Mouse (Mus musculus) midbrain, embryonic 14.5 days (tissue): ENCODE measurements at regions not wholly inside any gene's neighbourhood (a gene's known extent, or its start where the extent isn't known, plus 50 kb on each side); places are given as distances from the start of the nearest gene placed in this dataset.

Experiments
- ATAC-seq: fragments of 200-750 bp; cut with Nextera tagmentation; 2 replicates; pipeline ENCODE4 v1.8.0; 2017; ENCODE audit warnings: moderate number of reproducible peaks, moderate library complexity; ENCODE audit not compliant: low FRiP score, low TSS enrichment
- DNase-seq: peaks from one replicate; pipeline ENCODE4 v3.0.0-alpha.2; 2015
- H3K27ac ChIP-seq: fragments of 300-500 bp; sonication (generic); replicated peaks from 2 replicates; pipeline ENCODE4 v1.5.1; 2014; ENCODE audit warnings: mild to moderate bottlenecking, low read depth, low read length, moderate library complexity
- H3K27me3 ChIP-seq: fragments of 300-500 bp; sonication (generic); 2 replicates; pipeline ENCODE4 v1.6.1; 2014; ENCODE audit warnings: low read length, control low read depth, mixed read lengths; ENCODE audit not compliant: control insufficient read depth, insufficient read depth
- H3K36me3 ChIP-seq: fragments of 300-500 bp; sonication (generic); 2 replicates; pipeline ENCODE4 v1.6.1; 2014; ENCODE audit warnings: low read length, control low read depth; ENCODE audit not compliant: control insufficient read depth, insufficient read depth
- H3K4me1 ChIP-seq: fragments of 300-500 bp; sonication (generic); 2 replicates; pipeline ENCODE4 v1.6.1; 2014; ENCODE audit warnings: mild to moderate bottlenecking, antibody characterized with exemption, low read length, control low read depth; ENCODE audit not compliant: control insufficient read depth, insufficient read depth
- H3K4me2 ChIP-seq: fragments of 300-500 bp; sonication (generic); 2 replicates; pipeline ENCODE4 v1.6.1; 2014; ENCODE audit warnings: mild to moderate bottlenecking, low read length, moderate library complexity
- H3K4me3 ChIP-seq: fragments of 300-500 bp; sonication (generic); replicated peaks from 2 replicates; pipeline ENCODE4 v1.5.1; 2014; ENCODE audit warnings: low read depth, low read length
- H3K9ac ChIP-seq: fragments of 300-500 bp; sonication (generic); replicated peaks from 2 replicates; pipeline ENCODE4 v1.6.1; 2014; ENCODE audit warnings: mild to moderate bottlenecking, low read length, moderate library complexity
- H3K9me3 ChIP-seq: fragments of 300-500 bp; sonication (generic); 2 replicates; pipeline ENCODE4 v1.6.1; 2016; ENCODE audit warnings: low read length, control low read depth, mixed read lengths; ENCODE audit not compliant: control insufficient read depth
- WGBS: fragments of 180-500 bp; shearing (Covaris S2); extraction: QIAGEN DNeasy Blood & Tissue Kit; methylation state at CpG from one replicate; pipeline ENCODE4 v1.1.7; 2014; 5-methylcytosine and 5-hydroxymethylcytosine counted together

DNA sequence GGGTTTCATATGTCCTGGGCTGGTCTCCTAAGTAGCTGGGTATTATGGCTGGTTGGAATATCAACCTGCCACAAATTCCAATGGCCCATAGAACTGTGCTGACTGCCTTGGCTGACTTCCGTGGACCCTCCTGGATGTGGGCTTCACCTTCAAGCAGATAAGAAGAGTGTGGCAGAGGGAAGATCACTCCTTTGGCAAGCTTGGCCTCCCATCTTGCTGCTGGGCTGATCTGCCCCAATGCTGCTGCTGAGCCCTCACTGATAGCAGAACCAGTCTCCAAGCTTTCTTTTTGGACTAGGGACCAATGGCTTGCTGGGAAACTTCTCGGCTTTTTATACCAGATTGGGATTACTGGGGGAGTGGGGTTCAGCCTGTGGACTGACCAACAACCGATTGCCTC is 65.6 kb upstream of the Hdhd5 start:
- ATAC-seq (no peak), DNase-seq (no peak)
- WGBS, result 87% methylated on average over 3 of the region's 3 CpGs
- Histone ChIP-seq H3K4me2 (no peak overlapping the region), H3K4me3 (no peak overlapping the region), H3K4me1 (peaks cover 8% of the 10 kb centered on the region), H3K36me3 (no peaks in the 10 kb centered on the region), H3K27me3 (no peaks in the 10 kb centered on the region), H3K9ac (no peak overlapping the region), H3K27ac (no peak overlapping the region), H3K9me3 (no peaks in the 10 kb centered on the region)

DNA sequence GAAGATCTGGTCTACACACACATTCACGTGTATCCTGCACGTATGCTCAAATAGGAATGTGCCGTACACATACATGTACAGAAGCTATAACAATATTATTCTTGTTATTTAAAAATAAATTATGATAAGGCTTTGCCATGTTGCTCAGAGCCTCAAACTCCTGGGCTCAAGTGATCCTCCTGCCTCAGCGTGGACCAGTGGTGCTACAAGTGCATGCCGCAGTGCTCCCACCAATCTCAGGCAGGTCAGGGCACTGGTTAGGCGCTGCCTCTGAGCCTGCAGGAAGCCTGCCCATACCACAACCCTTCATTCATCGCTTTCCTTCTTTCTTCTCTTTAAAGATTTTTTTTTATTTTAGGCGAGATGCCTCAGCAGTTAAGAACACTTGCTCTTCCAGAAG is 63.3 kb upstream of the Hdhd5 start:
- H3K27me3 ChIP-seq, result no peaks in the 10 kb centered on the region
- ATAC-seq (no peak), DNase-seq (no peak)
- no peaks in the 10 kb centered on the region for H3K36me3 ChIP-seq
- no peak overlapping the region for H3K9ac ChIP-seq
- no peaks in the 10 kb centered on the region for H3K9me3 ChIP-seq
- peaks cover 8% of the 10 kb centered on the region for H3K4me1 ChIP-seq
- 93% methylated on average over 8 of the region's 8 CpGs for WGBS
- H3K4me2 ChIP-seq, result no peak overlapping the region
- no peak overlapping the region for H3K27ac ChIP-seq
- no peak overlapping the region for H3K4me3 ChIP-seq

GRCm38 (mm10) chr6:120592705-120593104 is 61.6 kb upstream of the Hdhd5 start:
- H3K4me2 ChIP-seq, result no peak overlapping the region
- no peak overlapping the region for H3K4me3 ChIP-seq
- H3K27ac ChIP-seq, result peak overlapping the region; percentile 16; the same call in 1 of the 2 replicates
- H3K36me3 ChIP-seq, result no peaks in the 10 kb centered on the region
- H3K27me3 ChIP-seq, result no peaks in the 10 kb centered on the region
- no peak overlapping the region for H3K9ac ChIP-seq
- DNase-seq (no peak), ATAC-seq (no peak)
- no peaks in the 10 kb centered on the region for H3K9me3 ChIP-seq
- H3K4me1 ChIP-seq, result peaks cover 8% of the 10 kb centered on the region
- 34% methylated on average over 7 of the region's 7 CpGs for WGBS

DNA sequence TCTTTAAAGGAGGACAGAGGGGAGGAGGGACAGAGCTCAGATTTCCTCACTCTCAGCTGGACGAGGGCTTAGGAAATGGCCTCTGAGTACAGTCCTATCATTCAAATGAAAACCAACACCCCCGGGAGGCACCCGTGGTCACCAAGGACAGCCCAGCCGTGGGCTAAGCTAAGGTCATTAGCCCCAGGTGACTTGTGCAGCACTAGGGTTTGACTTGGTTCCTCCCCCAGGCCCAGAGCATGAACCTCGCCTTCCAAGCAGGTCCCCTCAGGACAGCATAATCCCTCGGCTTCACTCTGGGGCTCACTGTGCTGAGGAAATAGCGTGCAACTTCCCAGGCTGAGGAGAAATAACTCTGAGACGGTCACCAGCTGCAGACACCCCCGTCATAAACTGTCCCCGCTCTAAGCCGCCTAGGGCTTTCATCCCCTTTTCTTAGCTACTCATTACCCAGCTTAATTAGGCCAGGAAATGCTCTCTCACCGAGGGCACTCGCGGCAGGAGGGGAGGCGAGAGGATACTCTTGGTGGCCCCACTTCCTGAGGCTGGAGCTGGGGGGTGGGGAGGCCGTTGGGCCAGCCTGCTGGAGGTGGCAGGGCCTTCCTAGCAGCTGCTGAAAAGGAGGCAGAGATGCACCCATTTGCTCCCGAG is 61.0 kb upstream of the Hdhd5 start:
- H3K27me3 ChIP-seq, result no peaks in the 10 kb centered on the region
- peak overlapping the region; percentile 16 for H3K27ac ChIP-seq

GRCm38 (mm10) chr6:120590191-120590590 is 59.1 kb upstream of the Hdhd5 start:
- Histone ChIP-seq H3K4me3 (no peak overlapping the region), H3K9ac (no peak overlapping the region), H3K4me1 (peaks cover 15% of the 10 kb centered on the region), H3K27me3 (no peaks in the 10 kb centered on the region), H3K4me2 (no peak overlapping the region), H3K9me3 (no peaks in the 10 kb centered on the region), H3K27ac (no peak overlapping the region), H3K36me3 (no peaks in the 10 kb centered on the region)
- WGBS, result 64% methylated on average over 2 of the region's 2 CpGs
- ATAC-seq (no peak), DNase-seq (no peak)

More for the DNA sequence above, 61.0 kb upstream of the Hdhd5 start:
- Histone ChIP-seq H3K4me3 (no peak overlapping the region), H3K4me1 (peaks cover 8% of the 10 kb centered on the region), H3K9ac (no peak overlapping the region), H3K4me2 (peak overlapping the region; percentile 5; the same call in 1 of the 2 replicates), H3K9me3 (no peaks in the 10 kb centered on the region), H3K36me3 (no peaks in the 10 kb centered on the region)
- ATAC-seq, result peak; percentile 43; the same call in 1 of the 2 replicates
- DNase-seq, result peak; percentile 50
- 6% methylated on average over 17 of the region's 17 CpGs for WGBS

DNA sequence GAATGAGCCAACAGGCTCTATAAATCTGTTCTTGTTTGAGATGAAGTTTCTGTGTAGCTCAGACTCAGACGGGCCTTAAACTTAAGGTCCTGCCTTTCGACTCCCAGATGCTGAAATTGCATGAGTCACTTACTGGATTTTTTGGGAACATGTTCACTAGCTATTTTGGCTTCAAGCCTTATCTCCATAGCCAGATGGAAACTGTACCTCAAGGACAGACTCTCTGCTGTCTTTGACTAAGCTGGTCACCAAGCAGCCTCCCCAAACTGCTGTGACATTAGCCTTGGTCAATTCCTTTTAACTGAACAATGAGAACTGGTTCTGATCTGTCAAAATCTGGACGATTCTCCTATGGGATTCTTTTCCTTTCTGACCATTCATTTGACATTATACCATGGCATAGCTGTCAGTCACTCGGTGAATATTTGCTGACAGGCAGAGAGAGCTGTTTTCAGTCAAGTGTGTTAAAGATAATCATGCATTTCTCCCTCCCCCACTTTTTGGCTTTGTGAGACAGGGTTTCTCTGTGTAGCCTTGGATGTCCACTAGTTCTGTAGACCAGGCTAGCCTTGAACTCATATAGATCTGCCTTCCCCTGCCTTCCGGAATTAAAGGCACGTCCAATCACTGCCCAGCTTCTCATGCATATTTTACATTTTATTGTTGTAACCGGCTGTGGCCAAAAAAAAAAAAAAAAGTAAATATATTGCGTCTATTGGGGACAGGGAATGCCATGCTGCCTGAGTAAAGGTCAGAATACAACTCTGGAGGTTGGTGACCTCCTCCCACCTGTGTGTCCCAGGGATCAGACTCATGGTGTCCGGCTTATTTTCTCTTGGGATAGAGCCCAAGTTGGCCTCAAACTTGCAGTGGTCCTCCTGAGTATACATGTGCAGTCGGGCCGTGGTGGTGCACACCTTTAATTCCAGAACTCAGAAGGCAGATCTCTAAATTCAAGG is 57.9 kb upstream of the Hdhd5 start:
- no peaks in the 10 kb centered on the region for H3K27me3 ChIP-seq
- H3K4me3 ChIP-seq, result no peak overlapping the region
- no peak overlapping the region for H3K27ac ChIP-seq
- no peak overlapping the region for H3K4me2 ChIP-seq
- no peak overlapping the region for H3K9ac ChIP-seq
- peaks cover 16% of the 10 kb centered on the region for H3K4me1 ChIP-seq
- WGBS, result 85% methylated on average over 11 of the region's 11 CpGs
- H3K36me3 ChIP-seq, result no peaks in the 10 kb centered on the region
- ATAC-seq (no peak), DNase-seq (no peak)
- H3K9me3 ChIP-seq, result no peaks in the 10 kb centered on the region

DNA sequence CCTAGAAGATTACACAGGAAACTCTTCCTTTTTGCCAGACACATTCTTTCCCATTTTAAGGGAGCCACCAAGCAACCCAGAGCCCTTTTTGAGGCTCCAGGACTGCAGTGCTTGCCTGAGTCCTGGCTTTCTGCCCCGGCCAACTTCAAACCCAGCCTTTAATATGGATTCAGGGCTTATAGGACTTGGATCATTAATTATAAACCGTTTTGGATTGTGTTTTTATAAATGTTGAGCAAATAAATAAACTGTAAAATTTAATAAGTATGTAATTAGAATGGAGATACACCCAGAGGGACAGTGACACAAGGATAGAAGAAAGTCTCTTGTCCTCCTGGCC is 54.8 kb upstream of the Hdhd5 start:
- ATAC-seq, result no peak

GRCm38 (mm10) chr6:120585118-120585940 is 54.2 kb upstream of the Hdhd5 start:
- WGBS, result 39% methylated on average over 9 of the region's 9 CpGs
- Histone ChIP-seq H3K4me3 (no peak overlapping the region), H3K4me2 (no peak overlapping the region), H3K27ac (0 out of 2 replicates have a peak overlapping the region, but pooled peaks have one; percentile 26), H3K9me3 (no peaks in the 10 kb centered on the region), H3K4me1 (peaks cover 17% of the 10 kb centered on the region; the same call in 1 of the 2 replicates), H3K27me3 (no peaks in the 10 kb centered on the region), H3K36me3 (no peaks in the 10 kb centered on the region), H3K9ac (no peak overlapping the region)
- ATAC-seq, result no peak
- DNase-seq, result no peak

More for the DNA sequence above, 54.8 kb upstream of the Hdhd5 start:
- no peak for DNase-seq
- Histone ChIP-seq H3K27me3 (no peaks in the 10 kb centered on the region), H3K27ac (0 out of 2 replicates have a peak overlapping the region, but pooled peaks have one; percentile 26), H3K4me1 (peaks cover 13% of the 10 kb centered on the region; the same call in 1 of the 2 replicates), H3K9me3 (no peaks in the 10 kb centered on the region), H3K9ac (no peak overlapping the region), H3K4me3 (no peak overlapping the region), H3K4me2 (no peak overlapping the region), H3K36me3 (no peaks in the 10 kb centered on the region)
- 65% methylated on average over 2 of the region's 2 CpGs for WGBS
